Mouse (Mus musculus) spleen, adult 2 months (tissue): Measurements from ENCODE around the gene Hat1. TPM values are rescaled to one million over a fixed set of nuclear protein-coding genes. Genes with fewer than 3 reads are reported as not detected.

Experiments used
- DNase-seq, 2 experiments: peaks; one replicate each; pipeline versions ENCODE4 v3.0.0 to v3.0.0-alpha.2; 2012 to 2021; ENCODE audit warnings: low spot score in 2 of 2, low read depth in 1 of 2
- H3K27ac ChIP-seq: fragments of 200-500 bp; 2 replicates; pipeline ENCODE4 v1.5.1; 2012; ENCODE audit warnings: low read length, inconsistent platforms; ENCODE audit not compliant: insufficient read depth
- H3K27me3 ChIP-seq: fragments of 200-500 bp; 2 replicates; pipeline ENCODE4 v1.6.1; 2012; ENCODE audit warnings: mild to moderate bottlenecking, moderate library complexity, low read length, inconsistent platforms; ENCODE audit not compliant: control insufficient read depth, insufficient read depth
- H3K36me3 ChIP-seq: fragments of 200-500 bp; 2 replicates; pipeline ENCODE4 v1.6.1; 2012; ENCODE audit warnings: mild to moderate bottlenecking, low read length, inconsistent platforms; ENCODE audit not compliant: control insufficient read depth, insufficient read depth
- H3K4me1 ChIP-seq: fragments of 200-500 bp; 2 replicates; pipeline ENCODE4 v1.6.1; 2011; ENCODE audit warnings: inconsistent platforms; ENCODE audit not compliant: control insufficient read depth, insufficient read depth, insufficient read length
- H3K4me3 ChIP-seq: fragments of 200-500 bp; 2 replicates; pipeline ENCODE4 v1.5.1; 2011; ENCODE audit warnings: mild to moderate bottlenecking, inconsistent platforms; ENCODE audit not compliant: insufficient read depth, insufficient read length; ENCODE audit errors: extremely low read depth
- CTCF ChIP-seq: fragments of 200-500 bp; IDR thresholded peaks from 2 replicates; pipeline ENCODE4 v1.5.1; 2011; ENCODE audit warnings: mild to moderate bottlenecking, inconsistent platforms; ENCODE audit not compliant: insufficient read depth, insufficient read length, insufficient replicate concordance; ENCODE audit errors: extremely low read depth
- POLR2A ChIP-seq: fragments of 200-500 bp; IDR thresholded peaks from 2 replicates; pipeline ENCODE4 v1.6.1; 2011; ENCODE audit warnings: low read depth, low read length, inconsistent platforms
- WGBS: fragments of 180-500 bp; shearing (Covaris S2); methylation state at CpG from one replicate; pipeline ENCODE4 v1.1.7; 2018; 5-methylcytosine and 5-hydroxymethylcytosine counted together
- polyA plus RNA-seq: library from polyadenylated mRNA; depleted of rRNA; stranded (reverse); fragments of >200 nt; gene quantifications from 2 replicates; pipeline ENCODE4 v1.2.3, GENCODE M21; 2012

Gene Hat1
- polyA plus RNA-seq, 1 experiment: 2.5 TPM

- WGBS: 15% methylated on average over 2 of the region's 2 CpGs
- no peak for DNase-seq
- no peak overlapping the region for H3K27ac ChIP-seq
- H3K4me1 ChIP-seq: no peaks in the 10 kb centered on the region
- H3K36me3 ChIP-seq: no peaks in the 10 kb centered on the region
- H3K27me3 ChIP-seq: no peaks in the 10 kb centered on the region
- H3K4me3 ChIP-seq: no peak overlapping the region
- TF ChIP-seq CTCF (no peak), POLR2A (no peak)
Observed at GRCm38 (mm10) chr2:71449604-71450003, 60.8 kb downstream of the Hat1 start.

- TF ChIP-seq POLR2A: no peak
- no peak for TF ChIP-seq CTCF
- Histone ChIP-seq H3K36me3 (no peaks in the 10 kb centered on the region), H3K4me1 (no peaks in the 10 kb centered on the region), H3K27ac (no peak overlapping the region), H3K4me3 (no peak overlapping the region), H3K27me3 (no peaks in the 10 kb centered on the region)
- 72% methylated on average over 5 of the region's 5 CpGs for WGBS
- no peak for DNase-seq
Observed at GRCm38 (mm10) chr2:71451761-71452160, 63.0 kb downstream of the Hat1 start.

GRCm38 (mm10) chr2:71453161-71453916 lies 64.6 kb downstream of the Hat1 start, which contains the start of gene Metap1d:
Gene Metap1d (plus strand): TSS chr2:71453276.
- TF ChIP-seq CTCF: no peak
- peak; percentile 61 for TF ChIP-seq POLR2A

GRCm38 (mm10) chr2:71453917-71454260 lies 65.1 kb downstream of the Hat1 start:
- H3K27ac ChIP-seq: no peak overlapping the region

More at GRCm38 (mm10) chr2:71453161-71453916, 64.6 kb downstream of the Hat1 start, which contains the start of gene Metap1d:
- Histone ChIP-seq H3K27ac (peak within 1 kb of the TSS; percentile 28; the same call in 1 of the 2 replicates), H3K4me3 (peak within 1 kb of the TSS; percentile 77), H3K36me3 (no peaks in the 10 kb centered on the region), H3K4me1 (no peaks in the 10 kb centered on the region), H3K27me3 (no peaks in the 10 kb centered on the region)
- peak; percentile 73 to 91 for DNase-seq
- under 1% methylated on average over 61 of the region's 61 CpGs for WGBS

GRCm38 (mm10) chr2:71458624-71459023 lies 69.9 kb downstream of the Hat1 start:
- H3K4me1 ChIP-seq: no peaks in the 10 kb centered on the region
- H3K27ac ChIP-seq: no peak overlapping the region
- H3K27me3 ChIP-seq: no peaks in the 10 kb centered on the region

More at GRCm38 (mm10) chr2:71453917-71454260, 65.1 kb downstream of the Hat1 start:
- 30% methylated on average over 4 of the region's 4 CpGs for WGBS
- Histone ChIP-seq H3K27me3 (no peaks in the 10 kb centered on the region), H3K4me1 (no peaks in the 10 kb centered on the region), H3K4me3 (no peak overlapping the region), H3K36me3 (no peaks in the 10 kb centered on the region)
- TF ChIP-seq POLR2A (no peak), CTCF (no peak)
- no peak for DNase-seq

GRCm38 (mm10) chr2:71459659-71460058 lies 70.9 kb downstream of the Hat1 start:
- Histone ChIP-seq H3K4me3 (no peak overlapping the region), H3K4me1 (no peaks in the 10 kb centered on the region), H3K27ac (no peak overlapping the region), H3K27me3 (no peaks in the 10 kb centered on the region), H3K36me3 (no peaks in the 10 kb centered on the region)
- WGBS: 88% methylated on average over 1 of the region's 1 CpGs
- no peak for DNase-seq
- TF ChIP-seq CTCF: no peak
- no peak for TF ChIP-seq POLR2A

More at GRCm38 (mm10) chr2:71458624-71459023, 69.9 kb downstream of the Hat1 start:
- 91% methylated on average over 13 of the region's 13 CpGs for WGBS
- Histone ChIP-seq H3K4me3 (no peak overlapping the region), H3K36me3 (no peaks in the 10 kb centered on the region)
- TF ChIP-seq CTCF (no peak), POLR2A (no peak)
- DNase-seq: no peak

GRCm38 (mm10) chr2:71461139-71461538 lies 72.4 kb downstream of the Hat1 start:
- WGBS: 87% methylated on average over 6 of the region's 6 CpGs

More at GRCm38 (mm10) chr2:71461139-71461538, 72.4 kb downstream of the Hat1 start:
- TF ChIP-seq CTCF: no peak
- TF ChIP-seq POLR2A: no peak
- H3K27ac ChIP-seq: no peak overlapping the region
- H3K4me3 ChIP-seq: no peak overlapping the region
- H3K36me3 ChIP-seq: no peaks in the 10 kb centered on the region
- H3K27me3 ChIP-seq: no peaks in the 10 kb centered on the region
- DNase-seq: no peak
- H3K4me1 ChIP-seq: no peaks in the 10 kb centered on the region
